Mouse (Mus musculus) lung, postnatal 0 days (tissue): Measurements from ENCODE around the gene Eif2ak1.

Source experiments
- CTCF ChIP-seq: IDR thresholded peaks from 2 replicates; pipeline ENCODE4 v1.5.1; 2016; ENCODE audit warnings: antibody characterized with exemption, mild to moderate bottlenecking
- EP300 ChIP-seq: IDR thresholded peaks from 2 replicates; pipeline ENCODE4 v1.6.1; 2016; ENCODE audit warnings: antibody characterized with exemption, mild to moderate bottlenecking, control low read depth

- no peak for TF ChIP-seq CTCF
- TF ChIP-seq EP300 = no peak
Observed at GRCm38 (mm10) chr5:143817931-143818311, 333 bp downstream of the Eif2ak1 start.
